Mouse (Mus musculus): Measurements from ENCODE around the gene Katnbl1.
A peak's percentile ranks its signal among the peaks of the same experiment; 100 is the strongest.
"Not testable (repeated sequence)": the region's sequence is repeated elsewhere in the genome, so short reads cannot be mapped to it uniquely, and the experiment has no call there.

The Katnbl1 gene

DNA sequence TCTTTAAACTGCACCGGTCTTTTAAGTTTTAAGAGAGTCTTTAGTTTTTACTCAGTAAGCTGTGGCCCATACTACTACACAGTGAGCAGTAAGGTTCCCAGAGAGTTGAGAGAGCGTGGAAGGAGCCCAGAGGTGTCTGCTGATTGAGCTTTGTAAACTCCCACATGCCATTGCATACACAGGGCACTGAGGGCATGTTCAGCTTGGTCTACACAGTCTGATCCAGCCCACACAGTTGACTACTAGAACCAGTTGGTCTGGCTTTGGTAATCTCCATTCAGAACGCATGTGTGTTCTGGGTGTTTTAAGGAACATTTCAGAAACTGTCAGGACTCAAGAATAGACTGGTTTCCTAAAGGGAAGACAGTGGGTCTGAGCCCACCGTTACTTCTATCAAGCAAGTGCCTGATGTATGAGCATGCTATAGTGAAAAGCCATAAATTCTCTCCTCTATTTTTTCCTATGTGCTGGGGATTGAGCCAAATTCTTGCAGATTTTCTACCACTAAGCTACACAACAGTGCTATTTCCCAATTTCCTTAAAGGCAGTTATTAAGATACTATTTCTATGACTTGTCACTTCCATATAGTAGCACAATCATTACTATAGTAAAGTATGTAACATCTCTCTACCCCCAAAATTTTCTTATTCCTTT lies 12.5 kb downstream of the Katnbl1 start:
- no peak for DNase-seq (ENCODE audit: extremely low read depth, insufficient read length, low spot score)

DNA sequence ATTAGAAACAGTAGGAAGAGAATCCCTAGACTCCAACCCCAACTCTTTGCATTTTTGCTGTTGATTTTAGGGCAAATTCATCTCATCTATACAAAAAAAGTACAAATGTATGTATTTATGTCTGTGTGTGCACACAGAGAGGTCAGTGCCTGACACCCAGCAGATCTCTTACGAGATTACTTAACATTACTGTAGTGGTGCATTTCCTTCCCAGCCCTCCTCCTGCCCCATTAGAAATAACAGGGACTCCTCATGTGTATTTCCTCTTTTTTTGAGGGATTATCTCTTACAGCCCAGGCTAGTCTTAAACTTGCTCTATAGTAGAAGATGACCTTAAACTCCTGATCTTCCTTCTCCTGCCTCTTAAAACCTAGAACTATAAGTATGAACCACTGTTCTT lies 13.7 kb downstream of the Katnbl1 start:
- DNase-seq (ENCODE audit: extremely low read depth, insufficient read length, low spot score) = no peak

DNA sequence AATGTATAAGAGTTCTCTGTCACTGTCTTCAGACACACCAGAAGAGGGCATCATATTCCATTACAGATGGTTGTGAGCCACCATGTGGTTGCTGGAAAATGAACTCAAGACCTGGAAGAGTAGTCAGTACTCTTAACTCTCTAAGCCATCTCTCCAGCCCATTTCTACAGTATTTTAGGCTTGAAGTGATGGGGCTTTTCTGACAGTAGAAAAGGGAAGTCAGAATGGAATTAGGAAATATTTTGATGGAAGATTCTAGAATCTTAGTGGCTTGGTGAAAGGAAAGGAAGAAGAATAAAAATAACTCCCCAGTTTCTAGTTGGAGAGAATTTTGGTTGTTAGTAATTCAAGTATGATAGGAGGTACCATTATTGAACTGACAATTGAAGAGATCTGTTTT lies 14.9 kb downstream of the Katnbl1 start:
- DNase-seq (ENCODE audit: extremely low read depth, insufficient read length, low spot score) = no peak

DNA sequence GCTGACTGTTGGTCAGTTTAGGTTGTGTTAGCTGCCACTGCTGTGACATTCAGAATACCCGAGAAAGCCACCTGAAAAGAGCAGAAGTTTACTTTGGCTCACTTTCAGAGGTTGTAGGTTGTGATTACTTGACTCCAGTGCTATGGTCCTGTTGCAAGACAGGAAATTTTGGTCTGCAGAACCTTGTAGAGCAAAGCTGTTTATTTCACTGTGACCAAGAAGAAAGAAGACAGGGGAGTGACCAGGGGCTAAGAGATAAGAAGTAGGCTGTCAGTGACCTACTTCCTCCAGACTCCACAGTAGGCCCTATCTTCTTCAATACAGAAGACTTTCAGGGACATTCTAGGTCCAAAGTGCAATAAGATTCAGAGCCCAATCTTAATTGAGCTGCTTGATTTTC lies 17.6 kb downstream of the Katnbl1 start:
- DNase-seq (ENCODE audit: extremely low read depth, insufficient read length, low spot score) = no peak

DNA sequence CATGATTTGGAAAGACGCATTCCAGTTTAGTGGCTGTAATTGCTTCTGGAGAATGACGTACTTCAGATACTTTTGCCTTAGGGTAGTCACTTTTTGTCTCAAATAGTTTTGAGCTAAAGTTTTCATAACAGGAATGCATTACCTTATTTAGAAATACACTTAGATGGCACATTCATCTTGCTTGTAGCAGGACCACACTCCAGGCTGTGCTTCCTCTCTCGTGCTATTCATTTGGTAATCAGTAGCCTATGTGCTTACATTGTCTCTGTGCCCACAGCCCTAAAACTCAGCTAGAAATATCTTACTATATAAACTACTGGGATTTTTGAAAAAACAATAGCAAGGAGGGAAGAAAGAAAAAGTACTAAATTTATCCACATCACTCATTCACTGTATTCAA lies 28.0 kb downstream of the Katnbl1 start:
- DNase-seq (ENCODE audit: extremely low read depth, insufficient read length, low spot score) = no peak

DNA sequence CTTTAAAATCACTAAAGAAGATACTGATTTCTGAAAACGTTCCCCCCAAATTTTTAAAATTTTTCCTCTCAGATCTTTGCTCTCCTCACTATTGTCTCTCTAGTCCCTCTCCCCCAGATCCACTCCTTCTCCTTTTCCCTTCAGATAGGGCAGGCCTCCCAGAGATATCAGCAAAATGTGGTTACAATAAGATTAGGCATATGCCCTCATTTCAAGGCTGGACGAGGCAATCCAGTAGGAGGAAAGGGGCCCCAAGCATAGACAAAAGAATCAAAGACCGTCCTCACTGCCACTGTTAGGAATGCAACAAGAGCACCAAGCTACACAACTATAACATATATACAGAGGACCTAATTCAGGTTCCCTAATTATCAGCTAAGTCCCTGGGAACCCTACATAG lies 46.3 kb downstream of the Katnbl1 start:
- DNase-seq (ENCODE audit: extremely low read depth, insufficient read length, low spot score) = no peak

DNA sequence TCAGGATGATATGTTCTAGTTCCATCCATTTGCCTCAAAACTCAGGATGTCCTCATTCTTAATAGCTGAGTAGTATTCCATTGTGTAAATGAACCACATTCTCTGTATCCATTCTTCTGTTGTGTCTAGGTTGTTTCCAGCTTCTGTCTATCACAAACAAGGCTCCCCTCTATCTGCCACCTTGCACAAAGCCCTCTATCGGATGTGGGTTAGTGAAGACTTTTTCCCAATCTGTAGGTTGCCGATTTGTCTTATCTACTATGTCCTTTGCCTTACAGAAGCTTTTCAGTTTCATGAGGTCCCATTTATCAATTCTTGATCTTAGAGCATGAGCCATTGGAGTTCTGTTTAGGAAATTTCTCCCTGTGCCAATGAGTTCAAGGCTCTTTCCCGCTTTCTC lies 49.5 kb downstream of the Katnbl1 start:
- not testable (repeated sequence) for DNase-seq (ENCODE audit: extremely low read depth, insufficient read length, low spot score)

DNA sequence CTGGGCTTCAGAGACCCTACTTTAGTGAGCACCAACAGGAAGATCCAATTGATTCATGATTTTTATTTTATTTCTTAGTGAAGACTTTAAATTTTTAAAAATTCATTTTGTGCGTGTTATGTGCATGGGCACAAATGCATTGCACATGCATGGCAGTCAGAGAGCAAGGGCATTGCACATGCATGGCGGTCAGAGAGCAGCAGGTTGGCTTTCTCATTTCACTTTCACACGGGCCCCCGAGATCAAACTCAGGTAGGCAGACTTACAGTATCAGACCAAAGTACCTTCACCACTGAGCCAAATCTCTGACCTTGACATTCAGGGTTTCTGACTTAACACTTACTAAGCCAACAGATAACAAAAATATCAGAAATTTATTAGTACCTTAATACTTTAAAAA lies 50.7 kb downstream of the Katnbl1 start:
- DNase-seq (ENCODE audit: extremely low read depth, insufficient read length, low spot score) = no peak

DNA sequence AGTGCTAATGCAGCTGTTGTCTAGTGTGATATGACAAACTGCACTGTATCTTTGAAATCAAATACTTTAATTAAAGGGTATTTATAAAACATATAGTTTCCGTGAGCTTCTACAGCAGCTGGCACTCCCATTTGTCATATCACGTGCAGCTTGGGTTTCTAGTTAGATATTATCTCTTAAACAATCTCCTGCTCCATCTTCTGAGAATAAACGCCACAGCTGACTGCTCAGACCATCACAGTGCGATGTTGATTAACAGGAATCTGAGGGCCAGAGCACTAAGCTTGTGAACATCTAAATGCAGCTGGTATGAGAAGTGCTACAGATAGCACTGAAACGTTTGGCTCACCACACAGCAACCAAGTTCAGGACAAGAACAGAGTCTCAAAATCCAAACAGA lies 51.4 kb downstream of the Katnbl1 start:
- DNase-seq (ENCODE audit: extremely low read depth, insufficient read length, low spot score) = no peak

DNA sequence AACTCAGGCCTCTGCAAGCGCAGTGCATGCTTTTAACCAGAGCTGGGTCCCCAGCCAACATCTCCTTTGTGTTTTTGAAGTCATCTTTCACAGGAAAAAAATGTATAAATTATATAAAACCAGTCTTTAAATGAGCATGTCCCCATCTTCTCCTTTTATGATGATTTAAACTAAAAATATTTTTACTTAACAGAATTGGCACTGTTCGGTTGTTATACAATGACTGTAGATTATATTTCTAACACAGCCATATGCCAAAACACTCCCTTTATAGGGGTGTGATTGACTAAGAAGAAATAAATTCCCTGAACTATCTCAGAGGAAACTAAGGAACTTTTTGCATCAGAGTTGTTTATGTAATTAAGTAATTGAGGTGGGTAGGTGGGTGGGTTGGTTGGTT lies 53.5 kb downstream of the Katnbl1 start:
- no peak for DNase-seq (ENCODE audit: extremely low read depth, insufficient read length, low spot score)

DNA sequence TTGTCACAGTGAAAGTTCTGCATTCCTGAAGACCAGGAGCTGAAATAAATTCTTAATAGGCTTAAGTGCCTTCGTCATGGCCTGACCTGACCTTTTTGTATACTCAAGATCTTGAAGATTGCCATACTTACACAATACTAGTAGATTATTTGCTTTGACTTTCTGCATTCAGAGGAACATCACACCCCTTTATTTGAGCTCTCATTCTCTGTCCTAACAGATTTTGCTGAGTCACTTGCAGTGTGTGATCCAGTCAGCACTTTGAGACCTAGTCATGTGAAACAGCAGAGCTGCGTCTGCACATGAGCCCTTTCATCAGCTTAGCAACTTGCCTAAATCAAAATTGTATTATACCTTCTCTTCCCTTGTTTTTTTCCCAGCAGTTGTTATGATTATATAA lies 54.3 kb downstream of the Katnbl1 start:
- peak; percentile 28 for DNase-seq (ENCODE audit: extremely low read depth, insufficient read length, low spot score)

DNA sequence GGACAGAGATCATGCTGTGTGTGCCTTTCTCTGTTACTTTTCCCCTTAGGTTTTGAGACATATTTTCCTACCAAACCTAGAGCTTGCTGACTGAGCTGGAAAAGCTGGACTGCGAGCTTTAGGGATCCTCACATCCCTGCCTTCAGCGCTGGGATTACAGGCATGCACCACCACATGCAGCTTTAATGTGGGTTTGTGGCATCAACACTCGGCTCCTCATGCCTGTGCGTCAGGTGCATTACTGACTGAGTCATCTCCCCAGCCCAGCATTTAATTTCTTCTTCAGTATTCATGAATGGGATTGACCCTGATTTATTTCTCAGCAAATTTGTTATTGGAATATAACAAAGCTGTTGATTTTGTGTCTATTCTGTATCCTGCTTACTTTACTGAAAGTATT lies 57.3 kb downstream of the Katnbl1 start:
- DNase-seq (ENCODE audit: extremely low read depth, insufficient read length, low spot score) = no peak

DNA sequence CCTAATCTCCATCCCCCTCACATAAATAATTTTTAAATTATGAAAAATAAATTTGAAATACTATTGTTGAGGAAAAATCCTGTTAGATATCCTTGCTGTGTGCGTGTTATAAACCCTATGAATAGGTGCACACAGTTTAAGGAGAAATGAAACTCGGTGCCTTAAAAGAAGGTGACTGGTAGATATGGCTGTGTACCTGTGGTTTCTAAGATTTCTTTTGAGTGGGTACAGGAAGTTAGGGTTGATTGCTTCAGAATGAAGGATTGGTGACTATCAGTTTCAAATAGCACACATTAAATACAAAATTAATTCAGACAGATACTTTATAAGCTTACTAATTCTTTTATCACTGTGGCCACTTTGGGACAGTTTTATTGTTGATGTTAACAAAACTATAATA lies 58.6 kb downstream of the Katnbl1 start:
- no peak for DNase-seq (ENCODE audit: extremely low read depth, insufficient read length, low spot score)

DNA sequence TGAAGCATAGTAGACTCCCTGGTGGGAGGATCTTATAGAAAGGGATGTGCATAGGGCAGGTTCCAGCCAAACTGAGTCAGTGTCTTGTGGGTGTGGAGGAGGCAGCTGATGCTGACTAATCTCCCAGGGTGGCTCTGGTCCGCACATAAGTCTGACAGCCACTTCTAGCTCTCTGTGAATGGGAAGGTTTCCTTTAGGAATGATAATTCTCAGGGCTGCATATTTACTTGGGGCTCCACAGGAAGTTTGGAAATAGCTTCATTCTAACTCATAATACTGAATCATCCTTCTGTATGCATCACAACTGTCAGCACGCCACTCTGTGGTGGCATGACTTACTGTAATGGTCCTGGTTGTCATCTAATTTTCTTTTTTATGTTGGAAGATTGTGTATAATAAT lies 64.5 kb downstream of the Katnbl1 start:
- DNase-seq (ENCODE audit: extremely low read depth, insufficient read length, low spot score) = peak; percentile 69

DNA sequence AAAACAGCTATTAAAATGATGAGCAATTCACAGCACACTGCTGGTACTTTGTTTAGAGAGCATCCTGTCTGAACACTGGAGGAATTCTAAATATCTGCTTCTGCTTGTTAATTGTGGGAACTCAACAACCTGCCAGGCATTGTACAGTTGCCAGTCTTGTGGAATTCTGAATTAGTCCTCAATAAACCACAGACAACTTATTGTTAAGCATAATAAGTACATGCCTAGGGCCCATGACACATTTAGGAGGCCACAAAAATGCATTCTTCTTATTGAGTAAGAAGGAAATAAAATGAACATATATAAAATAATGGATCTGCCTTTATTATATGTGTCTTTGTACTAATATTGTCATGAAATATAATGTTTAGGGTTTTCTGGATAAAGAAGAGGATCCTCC lies 66.5 kb downstream of the Katnbl1 start:
- DNase-seq (ENCODE audit: extremely low read depth, insufficient read length, low spot score) = peak; percentile 61

DNA sequence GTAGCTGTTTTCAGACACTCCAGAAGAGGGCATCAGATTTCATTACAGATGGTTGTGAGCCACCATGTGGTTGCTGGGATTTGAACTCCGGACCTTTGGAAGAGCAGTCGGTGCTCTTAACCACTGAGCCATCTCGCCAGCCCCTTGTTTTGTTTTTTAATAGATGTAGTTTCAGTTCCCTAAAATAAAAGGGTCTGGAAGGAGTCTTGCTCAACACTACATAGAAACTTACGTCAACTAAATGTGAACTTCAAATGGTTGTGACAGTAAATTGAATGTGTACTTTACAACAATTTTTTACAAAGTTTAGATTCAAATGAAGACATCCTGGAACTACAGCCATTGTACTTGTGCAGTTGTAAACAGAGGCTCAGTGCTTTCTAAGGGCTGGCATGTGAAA lies 69.0 kb downstream of the Katnbl1 start:
- DNase-seq (ENCODE audit: extremely low read depth, insufficient read length, low spot score) = not testable (repeated sequence)

DNA sequence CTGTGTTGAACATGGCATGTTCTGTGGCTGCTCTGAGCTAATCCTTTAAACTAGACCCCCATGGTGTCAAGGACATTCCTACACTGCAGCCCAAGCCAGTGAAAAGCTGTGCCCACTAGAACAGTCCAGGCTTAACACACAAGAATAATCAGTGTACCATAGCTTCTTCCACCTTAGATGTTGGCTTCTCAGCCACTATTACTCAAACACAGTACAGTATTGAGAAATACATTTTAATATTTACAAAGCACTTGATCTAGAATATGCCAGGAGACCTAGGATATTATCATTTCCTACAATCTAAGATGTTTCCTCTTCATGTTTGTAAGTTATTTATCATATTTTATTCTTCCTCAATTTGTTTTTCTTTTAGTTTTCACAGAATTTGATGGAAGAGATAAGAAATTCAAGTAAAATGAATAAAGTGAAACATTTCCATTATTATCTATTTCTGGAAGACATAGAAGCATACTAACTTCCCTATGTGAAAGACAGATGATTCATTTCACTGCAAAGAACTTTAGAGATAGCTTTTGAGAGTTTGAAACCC lies 69.6 kb downstream of the Katnbl1 start:
- DNase-seq (ENCODE audit: extremely low read depth, insufficient read length, low spot score) = no peak

DNA sequence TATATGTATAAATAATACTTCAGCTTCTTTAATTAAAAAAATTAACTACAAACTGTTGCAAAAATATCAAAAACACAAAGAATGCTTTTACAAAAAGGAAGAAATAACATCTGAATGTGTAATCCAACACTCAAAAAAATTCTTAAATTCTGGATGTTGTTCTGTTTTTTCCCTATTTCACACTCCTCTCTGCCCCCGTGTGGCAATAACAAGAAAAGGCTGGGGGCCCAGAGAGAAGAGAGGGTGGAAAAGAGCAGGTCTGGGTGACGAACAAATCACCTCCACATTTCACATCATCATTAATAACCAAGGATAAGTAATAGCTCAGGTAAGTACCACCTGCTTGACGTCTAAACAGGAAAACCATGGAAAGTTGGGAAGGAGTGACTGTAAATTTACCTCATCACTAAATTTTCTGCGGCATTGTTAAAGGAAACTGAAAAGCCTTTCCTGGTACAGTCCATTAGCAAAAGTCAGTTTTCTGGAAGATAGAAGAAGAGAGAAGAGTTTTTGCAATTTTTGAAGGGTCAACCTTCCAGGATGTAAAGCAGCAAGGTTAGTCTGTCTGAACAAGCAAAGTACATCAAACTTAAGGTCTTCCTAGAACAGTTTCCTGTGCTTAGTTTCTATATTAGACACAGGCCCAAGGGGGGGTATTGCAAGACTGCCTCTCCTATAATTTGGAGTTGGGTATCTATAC lies 70.7 kb downstream of the Katnbl1 start:
- DNase-seq (ENCODE audit: extremely low read depth, insufficient read length, low spot score) = no peak

DNA sequence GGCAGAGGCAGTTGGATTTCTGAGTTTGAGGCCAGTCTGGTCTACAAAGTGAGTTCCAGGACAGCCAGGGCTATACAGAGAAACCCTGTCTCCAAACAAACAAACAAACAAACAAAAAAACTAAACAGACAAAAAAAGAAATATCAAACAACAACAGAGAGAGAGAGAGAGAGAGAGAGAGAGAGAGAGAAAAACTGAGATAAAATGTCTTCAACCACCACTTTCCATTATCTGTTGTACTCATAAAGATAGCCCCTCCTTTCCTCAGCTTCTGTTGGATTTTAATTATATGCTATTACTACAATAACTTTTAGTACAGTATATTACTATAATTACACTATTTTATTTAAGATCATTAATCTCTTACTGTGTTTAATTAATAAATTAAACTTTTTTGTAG lies 73.5 kb downstream of the Katnbl1 start:
- DNase-seq (ENCODE audit: extremely low read depth, insufficient read length, low spot score) = not testable (repeated sequence)

DNA sequence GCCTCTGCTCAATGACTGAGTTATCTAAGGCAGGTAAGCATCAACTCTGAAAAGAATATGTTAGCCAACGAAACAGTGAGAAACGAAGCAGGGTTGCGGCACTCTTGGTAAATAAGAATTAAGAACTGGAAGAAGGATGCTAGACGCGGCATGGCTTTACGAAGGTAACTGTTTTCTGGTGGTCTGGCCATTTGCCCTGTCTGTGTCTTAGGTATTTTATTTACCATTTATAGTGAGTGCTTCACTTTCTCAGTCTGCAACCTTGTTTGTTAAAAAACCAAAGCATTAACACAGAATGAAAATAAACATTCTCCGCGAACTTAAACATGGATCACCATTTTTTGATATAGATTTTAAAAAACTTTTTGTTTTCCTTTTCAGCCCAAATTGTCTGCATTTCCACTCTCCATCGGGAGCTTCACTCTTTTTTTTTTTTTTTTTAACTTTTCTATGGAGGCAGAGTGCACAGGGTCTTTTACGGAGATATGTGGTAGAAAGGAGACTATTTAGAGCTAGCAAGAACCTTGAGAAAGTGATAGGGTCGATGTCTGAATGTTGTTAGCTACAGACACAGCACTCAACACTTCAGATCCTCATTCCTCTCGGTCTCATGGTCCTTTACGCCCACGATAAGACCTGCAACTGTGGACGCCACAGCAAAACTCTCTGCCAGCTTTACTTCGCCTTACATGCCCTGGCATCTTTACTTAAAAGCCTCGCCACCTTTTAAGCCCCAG lies 75.3 kb downstream of the Katnbl1 start:
- DNase-seq (ENCODE audit: extremely low read depth, insufficient read length, low spot score) = no peak

DNA sequence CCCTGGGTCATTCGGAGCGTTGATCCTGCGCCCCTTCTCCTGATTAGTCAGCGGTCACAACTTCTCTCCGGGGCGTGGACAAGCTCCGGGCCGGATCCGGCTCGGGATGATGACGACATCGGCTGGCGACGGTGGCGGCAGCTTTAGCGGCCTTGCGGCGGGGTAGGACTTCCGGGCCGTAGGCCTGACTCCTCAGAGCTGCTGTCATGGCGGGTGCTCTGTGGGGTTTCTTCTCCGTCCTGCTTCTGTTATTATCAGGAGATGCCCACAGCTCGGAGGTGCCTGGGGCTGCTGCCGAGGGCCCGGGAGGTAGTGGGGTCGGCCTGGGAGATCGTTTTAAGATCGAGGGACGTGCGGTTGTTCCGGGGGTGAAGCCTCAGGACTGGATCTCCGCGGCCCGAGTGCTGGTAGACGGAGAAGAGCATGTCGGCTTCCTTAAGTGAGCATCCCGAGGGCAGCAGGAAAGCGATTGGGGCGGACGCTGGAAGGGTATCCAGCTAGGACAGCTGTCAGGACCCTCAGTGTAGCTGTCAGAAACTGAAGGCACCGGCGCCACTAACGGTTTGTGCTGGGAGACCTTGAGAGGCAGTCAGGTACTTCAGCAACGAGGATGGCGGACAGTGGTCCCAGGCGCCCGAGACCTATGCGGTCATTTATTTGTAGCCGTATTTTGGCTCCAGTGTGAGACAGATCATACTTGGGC lies 76.0 kb downstream of the Katnbl1 start, which contains the start of gene Emc7:
Gene Emc7, plus strand, starts transcription at position 136 of the 703 bp plus-strand sequence.
- peak; percentile 98 for DNase-seq (ENCODE audit: extremely low read depth, insufficient read length, low spot score)

All from 3134 (cell line).